Mouse (Mus musculus) stomach, embryonic 16.5 days (tissue): ENCODE data around the gene Cdca7. TPM values are rescaled to one million over a fixed set of nuclear protein-coding genes. Genes with fewer than 3 reads are reported as not detected.

Experiments
- ATAC-seq: fragments of 200-750 bp; cut with Nextera tagmentation; 2 replicates; pipeline ENCODE4 v1.8.0; 2017; ENCODE audit warnings: moderate number of reproducible peaks, moderate TSS enrichment; ENCODE audit not compliant: insufficient read depth, low FRiP score
- H3K27ac ChIP-seq: fragments of 300-500 bp; sonication (generic); 2 replicates; pipeline ENCODE4 v1.5.1; 2014; ENCODE audit warnings: low read length
- H3K27me3 ChIP-seq: fragments of 300-500 bp; sonication (generic); 2 replicates; pipeline ENCODE4 v1.6.1; 2014; ENCODE audit warnings: low read length, control low read depth, mixed read lengths; ENCODE audit not compliant: control insufficient read depth, insufficient read depth
- H3K36me3 ChIP-seq: fragments of 300-500 bp; sonication (generic); 2 replicates; pipeline ENCODE4 v1.6.1; 2014; ENCODE audit warnings: low read length; ENCODE audit not compliant: control insufficient read depth, insufficient read depth
- H3K4me1 ChIP-seq: fragments of 300-500 bp; sonication (generic); 2 replicates; pipeline ENCODE4 v1.6.1; 2014; ENCODE audit warnings: low read length, control low read depth, mixed read lengths; ENCODE audit not compliant: control insufficient read depth, insufficient read depth
- H3K4me2 ChIP-seq: fragments of 300-500 bp; sonication (generic); 2 replicates; pipeline ENCODE4 v1.6.1; 2014; ENCODE audit warnings: low read depth, low read length, mixed read lengths
- H3K4me3 ChIP-seq: fragments of 300-500 bp; sonication (generic); replicated peaks from 2 replicates; pipeline ENCODE4 v1.5.1; 2014; ENCODE audit warnings: mild to moderate bottlenecking, low read length
- H3K9ac ChIP-seq: fragments of 300-500 bp; sonication (generic); 2 replicates; pipeline ENCODE4 v1.6.1; 2014; ENCODE audit warnings: low read length
- H3K9me3 ChIP-seq: fragments of 300-500 bp; sonication (generic); replicated peaks from 2 replicates; pipeline ENCODE4 v1.6.1; 2016; ENCODE audit warnings: low read length, control low read depth; ENCODE audit not compliant: control insufficient read depth
- WGBS: fragments of 180-500 bp; shearing (Covaris S2); extraction: QIAGEN DNeasy Blood & Tissue Kit; methylation state at CpG from one replicate; pipeline ENCODE4 v1.1.7; 2014; 5-methylcytosine and 5-hydroxymethylcytosine counted together
- polyA plus RNA-seq: library from polyadenylated mRNA; unstranded; fragments of >200 nt; fragmentation: Nextera tagmentation; extraction: Ambion mirVana; gene quantifications from 2 replicates; pipeline ENCODE4 v1.2.1, GENCODE M21; 2015

The Cdca7 gene
- polyA plus RNA-seq, 1 experiment from 2014 or later: 112 TPM

DNA sequence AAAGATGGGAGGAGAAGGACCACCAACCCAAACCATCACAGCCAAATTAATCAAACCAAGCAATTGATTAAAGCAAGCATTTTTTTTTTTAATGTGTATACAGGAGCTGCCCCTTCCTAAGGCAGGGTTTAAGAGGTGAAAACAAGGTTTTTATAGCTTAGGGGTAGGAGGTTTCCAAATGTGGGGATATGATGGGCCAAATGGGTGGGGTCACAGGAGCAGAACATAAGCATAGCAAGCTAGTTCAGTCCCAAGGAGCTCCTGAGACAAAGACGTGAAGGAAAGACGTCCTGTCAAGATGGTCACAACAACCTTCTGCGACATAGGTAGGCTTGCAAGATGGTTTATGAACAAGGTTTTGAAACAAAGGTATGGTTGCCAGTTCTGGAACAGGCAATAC is 49.6 kb downstream of the Cdca7 start:
- WGBS: 81% methylated on average over 3 of the region's 3 CpGs
- Histone ChIP-seq H3K9me3 (no peaks in the 10 kb centered on the region), H3K27ac (no peak overlapping the region), H3K27me3 (no peaks in the 10 kb centered on the region), H3K4me3 (no peak overlapping the region), H3K36me3 (no peaks in the 10 kb centered on the region), H3K4me1 (0 out of 2 replicates have a peak, but pooled peaks cover 6% of the 10 kb centered on the region), H3K9ac (no peak overlapping the region), H3K4me2 (no peak overlapping the region)
- ATAC-seq: no peak

DNA sequence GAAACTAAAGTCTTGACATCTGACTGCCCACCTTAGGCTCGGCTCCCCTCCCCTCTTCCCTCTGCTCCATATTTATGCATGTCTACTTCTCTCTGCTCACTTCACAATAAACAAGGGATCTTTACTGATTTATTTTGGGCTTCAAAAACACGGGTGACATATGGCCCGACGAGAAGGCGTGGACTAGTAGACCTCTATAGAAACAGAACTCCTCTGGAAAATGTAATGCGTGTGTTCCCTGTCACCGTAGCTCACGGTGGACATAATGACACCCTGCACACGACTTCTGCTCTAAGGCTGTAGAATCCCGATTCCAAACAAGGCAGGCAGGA is 53.0 kb downstream of the Cdca7 start:
- no peak for ATAC-seq
- 0 out of 2 replicates have a peak, but pooled peaks cover 6% of the 10 kb centered on the region for H3K4me1 ChIP-seq
- H3K9ac ChIP-seq: no peak overlapping the region
- no peaks in the 10 kb centered on the region for H3K36me3 ChIP-seq
- no peak overlapping the region for H3K27ac ChIP-seq
- H3K27me3 ChIP-seq: no peaks in the 10 kb centered on the region
- no peak overlapping the region for H3K4me3 ChIP-seq
- WGBS: 56% methylated on average over 10 of the region's 10 CpGs
- H3K4me2 ChIP-seq: no peak overlapping the region
- no peaks in the 10 kb centered on the region for H3K9me3 ChIP-seq

- Histone ChIP-seq H3K4me1 (0 out of 2 replicates have a peak, but pooled peaks cover 6% of the 10 kb centered on the region), H3K27me3 (no peaks in the 10 kb centered on the region), H3K36me3 (no peaks in the 10 kb centered on the region), H3K9ac (no peak overlapping the region), H3K9me3 (no peaks in the 10 kb centered on the region), H3K27ac (no peak overlapping the region), H3K4me2 (peak overlapping the region; percentile 27), H3K4me3 (no peak overlapping the region)
- 42% methylated on average over 25 of the region's 25 CpGs for WGBS
- ATAC-seq: no peak
Measured at GRCm38 (mm10) chr2:72529358-72530319, 53.7 kb downstream of the Cdca7 start.

GRCm38 (mm10) chr2:72535889-72536288 is 59.9 kb downstream of the Cdca7 start:
- Histone ChIP-seq H3K4me2 (no peak overlapping the region), H3K4me3 (no peak overlapping the region), H3K36me3 (no peaks in the 10 kb centered on the region), H3K27ac (no peak overlapping the region), H3K4me1 (no peaks in the 10 kb centered on the region), H3K9me3 (no peaks in the 10 kb centered on the region), H3K9ac (no peak overlapping the region), H3K27me3 (no peaks in the 10 kb centered on the region)
- no peak for ATAC-seq
- WGBS: 27% methylated on average over 1 of the region's 1 CpGs

Other genes starting within 250 kb of the Cdca7 start
- 24.6 and 25.0 TPM in 2 replicates for gene Map3k20, start 190.5 kb upstream of the Cdca7 start, polyA plus RNA-seq